Mouse (Mus musculus): ENCODE measurements around the gene Asap2. TPM values are rescaled to one million over a fixed set of nuclear protein-coding genes. Genes with fewer than 3 reads are reported as not detected.
"Not testable (repeated sequence)": the region's sequence is repeated elsewhere in the genome, so short reads cannot be mapped to it uniquely, and the experiment has no call there.

The Asap2 gene
- 12.9 and 13.4 TPM in 2 replicates for polyA plus RNA-seq (2015; fragmentation: Nextera tagmentation; extraction: Ambion mirVana)

DNA sequence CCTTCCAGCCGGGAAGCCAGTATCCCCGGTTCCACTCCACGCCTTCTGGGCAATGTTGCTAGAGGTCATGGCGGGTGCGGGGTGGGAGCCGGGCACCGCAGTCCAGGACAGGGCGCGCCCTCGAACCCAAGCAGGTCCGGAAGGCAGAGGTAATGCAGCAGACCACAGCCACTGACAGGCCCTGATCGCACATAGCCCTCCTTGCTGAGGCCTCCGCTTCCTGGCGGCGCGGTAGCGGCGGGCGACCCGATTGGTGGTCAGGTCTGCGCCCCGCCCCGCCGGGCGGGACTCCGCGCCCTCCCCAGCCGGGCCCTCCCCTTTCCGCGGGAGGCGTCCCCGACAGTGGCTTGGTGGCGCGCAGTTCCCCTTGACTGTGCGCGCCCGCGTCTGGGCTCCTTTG lies at the start of gene Asap2:
Gene Asap2 (plus strand): TSS at position 328 of the 400 bp plus-strand sequence.
- Histone ChIP-seq H3K4me2 (ENCODE audit: low read length) (peak within 1 kb of the TSS; percentile 34), H3K27ac (ENCODE audit: low read length) (peak within 1 kb of the TSS; percentile 33; the same call in 1 of the 2 replicates), H3K9ac (replicated peaks; ENCODE audit: low read depth, low read length) (peak within 1 kb of the TSS; percentile 57), H3K4me3 (replicated peaks; ENCODE audit: low read length) (peak within 1 kb of the TSS; percentile 52)
- not testable (repeated sequence) for H3K9me3 ChIP-seq (ENCODE audit: control insufficient read depth, low read length); H3K36me3 ChIP-seq (ENCODE audit: control insufficient read depth, insufficient read depth); H3K27me3 ChIP-seq (replicated peaks; ENCODE audit: control insufficient read depth, insufficient read depth, low read length); ATAC-seq; H3K4me1 ChIP-seq (replicated peaks; ENCODE audit: control insufficient read depth, insufficient read depth, low read length)
- 0% methylated on average over 19 of the region's 38 CpGs for WGBS

DNA sequence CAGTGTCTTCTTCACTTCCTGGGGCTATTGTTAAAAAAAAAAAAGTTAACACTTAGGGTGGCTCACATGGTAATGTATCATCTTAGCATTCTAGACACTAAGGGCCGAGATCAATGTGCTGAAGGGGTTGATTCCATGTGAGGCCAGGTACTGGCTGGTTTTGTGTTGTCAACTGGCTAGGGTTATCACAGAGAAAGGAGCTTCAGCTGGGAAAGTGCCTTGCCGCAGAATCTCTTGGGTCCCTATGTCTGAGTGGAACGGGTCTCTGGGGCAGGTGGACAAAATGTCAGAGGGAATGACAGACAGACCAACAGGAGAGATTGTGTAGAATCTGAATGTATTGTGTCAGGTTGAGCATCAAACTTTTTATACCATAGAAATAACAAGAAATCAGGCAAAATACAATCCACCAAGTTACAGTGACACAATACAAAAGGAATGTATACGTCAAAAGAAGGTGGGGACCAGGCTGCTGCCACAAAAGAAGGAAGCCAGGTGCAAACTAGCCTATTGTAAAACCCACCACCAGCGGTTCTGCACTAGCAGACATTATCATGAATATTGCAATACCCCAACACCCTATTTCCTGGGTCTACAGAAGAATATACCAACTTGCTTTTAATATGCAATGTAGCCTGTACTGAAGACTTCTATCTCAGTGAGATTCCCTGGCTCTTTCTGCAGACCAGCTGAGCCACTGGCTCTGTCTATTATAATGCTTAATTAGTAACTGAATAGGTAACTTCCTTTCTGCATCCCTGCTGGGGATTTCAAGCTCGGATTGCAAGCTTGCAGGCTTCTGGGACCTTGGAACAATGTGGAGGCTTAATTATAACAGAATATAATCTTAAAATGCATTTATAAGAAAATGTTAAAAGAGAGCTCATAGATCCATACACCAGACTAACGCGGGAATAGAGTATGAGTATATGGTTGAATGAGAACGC lies 42.9 kb upstream of the Asap2 start:
- H3K4me1 ChIP-seq (replicated peaks; ENCODE audit: control insufficient read depth, insufficient read depth, low read length); H3K9me3 ChIP-seq (ENCODE audit: control insufficient read depth, low read length); H3K4me2 ChIP-seq (ENCODE audit: low read length); H3K36me3 ChIP-seq (ENCODE audit: control insufficient read depth, insufficient read depth); H3K4me3 ChIP-seq (replicated peaks; ENCODE audit: low read length); H3K27me3 ChIP-seq (replicated peaks; ENCODE audit: control insufficient read depth, insufficient read depth, low read length); H3K27ac ChIP-seq (ENCODE audit: low read length); ATAC-seq; H3K9ac ChIP-seq (replicated peaks; ENCODE audit: low read depth, low read length): not testable (repeated sequence)
- WGBS, result 68% methylated on average over 9 of the region's 9 CpGs

DNA sequence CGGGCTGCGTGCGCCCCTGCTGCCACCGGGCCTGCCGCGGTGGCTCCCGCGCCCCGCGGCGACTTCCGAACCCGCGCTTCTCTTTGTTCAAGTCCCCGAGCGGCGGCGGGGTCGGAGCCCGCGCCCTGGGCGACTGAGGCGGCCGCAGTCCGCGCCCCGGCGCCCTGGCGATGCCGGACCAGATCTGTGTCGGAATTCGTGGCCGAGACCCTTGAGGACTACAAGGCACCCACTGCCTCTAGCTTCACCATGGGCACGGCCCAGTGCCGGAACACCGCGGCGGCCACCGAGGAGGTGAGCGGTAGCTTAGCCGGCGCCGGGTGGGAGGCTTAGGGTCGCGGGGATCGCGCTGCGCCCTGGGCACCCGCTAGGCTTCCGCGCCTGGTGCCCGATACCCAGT lies 320 bp downstream of the Asap2 start:
- H3K27me3 ChIP-seq (replicated peaks; ENCODE audit: control insufficient read depth, insufficient read depth, low read length); H3K4me1 ChIP-seq (replicated peaks; ENCODE audit: control insufficient read depth, insufficient read depth, low read length); ATAC-seq; H3K36me3 ChIP-seq (ENCODE audit: control insufficient read depth, insufficient read depth); H3K9me3 ChIP-seq (ENCODE audit: control insufficient read depth, low read length): not testable (repeated sequence)
- H3K27ac ChIP-seq (ENCODE audit: low read length), result peak overlapping the region; percentile 33; the same call in 1 of the 2 replicates
- under 1% methylated on average over 44 of the region's 52 CpGs for WGBS
- H3K4me3 ChIP-seq (replicated peaks; ENCODE audit: low read length), result peak overlapping the region; percentile 52
- peak overlapping the region; percentile 57 for H3K9ac ChIP-seq (replicated peaks; ENCODE audit: low read depth, low read length)
- peak overlapping the region; percentile 19; the same call in 1 of the 2 replicates for H3K4me2 ChIP-seq (ENCODE audit: low read length)

DNA sequence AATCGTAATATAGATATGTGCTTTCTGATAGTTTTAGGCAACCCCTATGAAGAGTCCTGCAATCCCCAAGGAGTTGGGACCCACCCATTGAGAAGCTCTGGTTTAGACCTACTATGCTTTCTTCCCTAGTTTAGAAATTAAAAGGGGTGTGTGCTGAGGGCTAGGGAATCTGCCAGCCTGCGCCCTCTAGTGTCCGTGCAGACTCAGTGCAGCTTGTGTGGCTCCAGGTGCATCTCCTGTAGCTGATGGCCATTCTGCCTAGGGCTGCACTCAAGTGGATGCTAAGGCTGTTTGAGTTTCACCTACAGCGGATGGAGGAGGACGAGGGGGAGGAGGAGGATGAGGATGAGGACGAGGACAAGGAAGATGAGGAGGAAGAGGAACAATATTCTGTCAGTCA lies 40.6 kb downstream of the Asap2 start:
- 57% methylated on average over 6 of the region's 6 CpGs for WGBS
- H3K4me1 ChIP-seq (replicated peaks; ENCODE audit: control insufficient read depth, insufficient read depth, low read length); H3K4me3 ChIP-seq (replicated peaks; ENCODE audit: low read length); H3K36me3 ChIP-seq (ENCODE audit: control insufficient read depth, insufficient read depth); H3K9me3 ChIP-seq (ENCODE audit: control insufficient read depth, low read length); ATAC-seq; H3K27ac ChIP-seq (ENCODE audit: low read length); H3K27me3 ChIP-seq (replicated peaks; ENCODE audit: control insufficient read depth, insufficient read depth, low read length); H3K9ac ChIP-seq (replicated peaks; ENCODE audit: low read depth, low read length); H3K4me2 ChIP-seq (ENCODE audit: low read length): not testable (repeated sequence)

DNA sequence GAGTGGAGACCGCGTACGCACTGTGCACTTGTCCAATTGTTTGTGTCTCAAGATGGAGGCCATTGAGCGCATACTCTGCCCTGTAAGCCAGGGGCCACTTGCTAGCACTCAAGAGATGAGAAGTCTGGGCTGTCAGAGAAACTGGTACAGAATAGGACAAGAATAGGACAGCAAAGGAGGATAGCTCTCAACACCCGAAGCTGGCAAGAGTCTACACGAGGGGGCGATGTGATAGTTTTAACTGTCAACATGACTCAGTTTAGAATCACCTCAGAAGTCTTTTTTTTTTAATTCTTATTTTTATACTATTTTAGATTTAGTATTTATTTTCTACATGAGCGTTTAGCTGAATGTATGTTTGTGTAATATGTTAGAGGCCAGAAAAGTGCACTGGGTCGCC lies 56.5 kb downstream of the Asap2 start:
- ATAC-seq; H3K4me3 ChIP-seq (replicated peaks; ENCODE audit: low read length); H3K4me1 ChIP-seq (replicated peaks; ENCODE audit: control insufficient read depth, insufficient read depth, low read length); H3K9me3 ChIP-seq (ENCODE audit: control insufficient read depth, low read length); H3K9ac ChIP-seq (replicated peaks; ENCODE audit: low read depth, low read length); H3K27ac ChIP-seq (ENCODE audit: low read length); H3K36me3 ChIP-seq (ENCODE audit: control insufficient read depth, insufficient read depth); H3K4me2 ChIP-seq (ENCODE audit: low read length); H3K27me3 ChIP-seq (replicated peaks; ENCODE audit: control insufficient read depth, insufficient read depth, low read length): not testable (repeated sequence)
- WGBS, result 97% methylated on average over 9 of the region's 9 CpGs

DNA sequence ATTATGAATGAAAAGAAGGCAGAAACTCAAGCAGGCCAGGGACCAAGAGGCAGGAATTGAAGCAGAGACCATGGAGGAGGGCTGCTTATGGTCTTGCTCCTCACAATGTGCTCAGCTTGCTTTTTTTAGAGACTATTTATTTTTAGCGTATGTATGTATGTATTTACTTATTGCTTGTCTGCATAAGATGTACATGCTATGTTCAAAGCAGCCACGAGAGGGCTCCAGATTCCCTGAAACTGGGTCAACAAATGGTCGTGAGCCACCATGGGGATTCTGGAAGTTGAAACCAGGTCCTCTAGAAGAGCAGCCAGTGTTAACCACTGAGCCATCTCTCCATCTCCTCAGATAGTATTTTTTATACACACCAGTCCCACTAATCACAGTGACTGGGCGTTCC lies 85.5 kb downstream of the Asap2 start:
- H3K9me3 ChIP-seq (ENCODE audit: control insufficient read depth, low read length); H3K4me1 ChIP-seq (replicated peaks; ENCODE audit: control insufficient read depth, insufficient read depth, low read length); H3K36me3 ChIP-seq (ENCODE audit: control insufficient read depth, insufficient read depth); H3K4me2 ChIP-seq (ENCODE audit: low read length); H3K27me3 ChIP-seq (replicated peaks; ENCODE audit: control insufficient read depth, insufficient read depth, low read length); ATAC-seq; H3K4me3 ChIP-seq (replicated peaks; ENCODE audit: low read length); H3K9ac ChIP-seq (replicated peaks; ENCODE audit: low read depth, low read length); H3K27ac ChIP-seq (ENCODE audit: low read length): not testable (repeated sequence)
- WGBS, result 33% methylated on average over 4 of the region's 4 CpGs

DNA sequence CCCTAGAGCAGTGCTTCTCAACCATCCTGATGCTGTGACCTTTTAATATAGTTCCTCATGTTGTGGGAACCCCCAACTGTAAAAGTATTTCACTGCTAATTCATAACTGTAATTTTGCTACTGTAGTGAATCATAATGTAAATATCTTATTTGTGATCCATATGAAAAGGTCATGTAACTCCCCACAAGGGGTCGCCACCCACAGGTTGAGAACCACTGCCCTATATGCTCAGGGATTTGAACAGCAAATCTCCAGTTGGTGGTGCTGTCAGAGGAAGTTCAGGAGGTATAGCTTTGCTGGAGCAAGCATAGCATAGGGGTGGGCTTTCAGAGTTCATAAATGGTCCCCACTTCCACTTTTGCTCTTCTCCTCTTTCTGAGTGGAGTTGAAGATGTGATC lies 99.9 kb downstream of the Asap2 start:
- not testable (repeated sequence) for H3K4me1 ChIP-seq (replicated peaks; ENCODE audit: control insufficient read depth, insufficient read depth, low read length); H3K9me3 ChIP-seq (ENCODE audit: control insufficient read depth, low read length); H3K4me3 ChIP-seq (replicated peaks; ENCODE audit: low read length); H3K4me2 ChIP-seq (ENCODE audit: low read length); H3K27ac ChIP-seq (ENCODE audit: low read length); H3K27me3 ChIP-seq (replicated peaks; ENCODE audit: control insufficient read depth, insufficient read depth, low read length); H3K9ac ChIP-seq (replicated peaks; ENCODE audit: low read depth, low read length); H3K36me3 ChIP-seq (ENCODE audit: control insufficient read depth, insufficient read depth); ATAC-seq
- 8% methylated on average over 1 of the region's 1 CpGs for WGBS

DNA sequence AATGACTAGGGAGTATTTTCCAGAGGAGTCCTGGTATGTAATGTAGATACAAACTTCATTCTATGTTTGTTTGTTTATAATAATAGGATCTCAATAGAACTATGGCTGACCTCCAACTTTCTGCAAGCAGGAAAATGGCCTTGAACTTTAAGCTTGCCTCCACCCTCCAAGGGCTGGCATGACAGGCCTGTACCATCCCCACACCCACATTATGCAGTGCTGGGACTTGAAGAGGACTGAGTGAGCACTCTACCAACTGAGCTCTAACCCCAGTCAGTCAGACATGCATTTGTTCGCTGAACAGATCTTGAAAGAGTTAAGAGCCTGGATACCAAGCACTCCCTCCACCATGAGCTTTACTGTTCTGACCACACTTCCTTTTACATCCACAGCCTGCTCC lies 102.2 kb downstream of the Asap2 start:
- H3K9me3 ChIP-seq (ENCODE audit: control insufficient read depth, low read length); H3K36me3 ChIP-seq (ENCODE audit: control insufficient read depth, insufficient read depth); ATAC-seq; H3K4me3 ChIP-seq (replicated peaks; ENCODE audit: low read length); H3K27ac ChIP-seq (ENCODE audit: low read length); H3K27me3 ChIP-seq (replicated peaks; ENCODE audit: control insufficient read depth, insufficient read depth, low read length); H3K4me2 ChIP-seq (ENCODE audit: low read length); H3K9ac ChIP-seq (replicated peaks; ENCODE audit: low read depth, low read length); H3K4me1 ChIP-seq (replicated peaks; ENCODE audit: control insufficient read depth, insufficient read depth, low read length): not testable (repeated sequence)
- 90% methylated on average over 1 of the region's 1 CpGs for WGBS

DNA sequence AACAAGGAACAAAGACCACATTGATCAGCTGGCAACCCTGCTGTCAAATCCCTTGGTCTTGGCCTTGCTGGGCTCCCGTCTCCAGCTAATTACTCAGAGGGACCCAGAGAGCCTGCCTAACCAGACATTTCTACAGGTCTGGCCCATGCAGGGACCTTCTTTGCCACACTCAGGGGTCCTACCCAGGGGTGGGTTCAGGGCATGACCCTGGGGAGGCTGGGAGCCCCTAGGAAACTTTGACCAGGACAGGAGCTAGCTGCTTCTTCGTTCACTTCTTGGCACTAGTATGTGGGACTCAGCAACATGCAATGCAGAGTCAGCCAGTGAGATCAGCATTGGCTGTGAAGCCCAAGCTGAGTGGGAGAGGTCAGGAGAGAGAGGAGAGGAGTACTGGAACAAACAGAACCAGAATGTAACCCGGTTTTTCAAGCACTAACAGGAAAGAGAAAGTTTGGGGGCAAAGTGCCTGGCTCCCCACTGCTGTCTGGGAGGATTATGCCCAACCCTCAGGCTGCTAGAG lies 107.6 kb downstream of the Asap2 start:
- not testable (repeated sequence) for H3K27me3 ChIP-seq (replicated peaks; ENCODE audit: control insufficient read depth, insufficient read depth, low read length); H3K9me3 ChIP-seq (ENCODE audit: control insufficient read depth, low read length); H3K4me1 ChIP-seq (replicated peaks; ENCODE audit: control insufficient read depth, insufficient read depth, low read length); H3K4me3 ChIP-seq (replicated peaks; ENCODE audit: low read length); H3K36me3 ChIP-seq (ENCODE audit: control insufficient read depth, insufficient read depth); ATAC-seq; H3K4me2 ChIP-seq (ENCODE audit: low read length); H3K9ac ChIP-seq (replicated peaks; ENCODE audit: low read depth, low read length); H3K27ac ChIP-seq (ENCODE audit: low read length)
- WGBS, result 35% methylated on average over 3 of the region's 3 CpGs
